Mouse (Mus musculus): ENCODE measurements around the gene Rasgef1b. TPM values are rescaled to one million over a fixed set of nuclear protein-coding genes. Genes with fewer than 3 reads are reported as not detected.

The Rasgef1b gene
- 6.6 and 7.9 TPM in 2 replicates for total RNA-seq (2023)

GRCm38 (mm10) chr5:99728649-99729212, at the start of gene Rasgef1b:
Gene Rasgef1b, minus strand, starts transcription at chr5:99729065.

Other genes starting within 250 kb of the Rasgef1b start
- not detected in 2 replicates for gene Vamp9, start 177.2 kb upstream of the Rasgef1b start, total RNA-seq (2023)
- 197 and 201 TPM in 2 replicates for gene Hnrnpd, start 249.9 kb upstream of the Rasgef1b start, total RNA-seq (2023)
- gene 4930524J08Rik, start 250.0 kb upstream of the Rasgef1b start, total RNA-seq (2023): 1.7 and 2.3 TPM in 2 replicates

All from neutrophil, adult 65 days (primary cell).